Mouse (Mus musculus): ENCODE data around the gene Exoc3l. TPM values are rescaled to one million over a fixed set of nuclear protein-coding genes. Genes with fewer than 3 reads are reported as not detected.

The Exoc3l gene
- polyA plus RNA-seq (2014; fragmentation: Illumina TruSeq; extraction: RNeasy Lipid Tissue Mini Kit (QIAGEN cat#74804); ENCODE audit: low read depth, low replicate concordance): 3.1 TPM

DNA sequence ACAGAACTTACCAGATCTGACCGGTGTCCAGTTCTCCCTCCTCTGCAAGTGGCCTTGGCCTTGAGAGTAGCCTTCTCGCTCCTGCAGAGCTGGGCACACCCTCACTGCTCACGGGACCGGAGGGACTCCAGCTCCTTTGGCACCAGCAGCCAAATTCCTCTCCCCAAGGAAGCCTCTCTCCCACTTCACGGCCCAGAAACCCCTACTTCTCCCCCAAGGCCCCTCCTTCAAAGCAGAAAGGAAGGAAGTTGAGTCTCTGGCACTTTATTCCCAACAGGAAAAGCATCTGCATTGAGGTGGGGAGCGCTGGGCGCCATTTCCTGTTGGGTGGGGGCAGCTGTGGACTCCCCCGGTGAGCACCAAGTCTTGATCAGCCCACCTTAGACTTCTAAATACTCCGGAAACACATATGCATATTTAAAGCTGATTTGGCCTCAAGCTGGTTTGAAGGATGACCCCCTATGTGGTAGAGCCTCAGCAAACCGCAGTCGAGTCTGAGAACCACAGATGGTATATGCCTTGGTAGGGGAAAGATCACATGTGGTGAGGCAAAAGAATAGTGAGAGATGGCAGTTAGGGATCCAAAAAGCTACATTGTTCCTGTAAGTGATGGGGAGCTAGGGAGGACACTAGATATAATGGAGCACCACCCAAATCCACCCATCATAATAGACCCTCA lies at the start of gene Exoc3l:
Gene Exoc3l (minus strand): TSS at position 207 of the 679 bp plus-strand sequence.

DNA sequence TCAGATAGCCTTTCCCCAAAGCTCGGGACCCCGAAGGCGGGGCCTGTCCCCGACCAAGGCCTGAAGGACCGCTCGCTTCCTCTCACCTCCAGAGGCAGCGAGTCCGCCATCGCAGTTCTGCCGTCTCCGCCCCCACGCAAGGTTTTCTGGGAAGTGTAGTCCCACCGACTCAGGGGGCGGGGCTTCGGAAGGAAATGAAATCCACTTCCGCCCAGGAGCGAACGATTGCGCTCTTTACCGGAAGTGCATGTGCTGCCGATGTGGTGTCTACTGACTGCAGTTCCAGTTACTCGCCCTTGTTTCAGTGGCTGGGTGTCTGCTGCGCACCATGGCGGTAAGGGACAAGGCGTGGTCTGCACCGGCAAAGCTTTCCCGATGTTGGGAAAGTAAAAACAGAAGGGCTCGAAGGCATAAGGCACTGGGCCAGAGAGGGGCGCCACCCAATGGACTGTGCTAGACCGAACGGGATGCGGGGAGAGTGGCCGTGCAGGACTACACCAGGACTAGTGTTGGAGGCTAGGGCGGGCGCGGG lies 30.3 kb upstream of the Exoc3l start, which contains the start of the genes Lrrc29 and Tmem208:
Gene Lrrc29 (minus strand): TSS at position 138 of the 532 bp plus-strand sequence.
Gene Tmem208 (plus strand): TSS at position 214 of the 532 bp plus-strand sequence.

GRCm38 (mm10) chr8:105305211-105306145 lies 9.6 kb upstream of the Exoc3l start, which contains the start of gene Elmo3:
Gene Elmo3 (plus strand): TSS chr8:105305601.

DNA sequence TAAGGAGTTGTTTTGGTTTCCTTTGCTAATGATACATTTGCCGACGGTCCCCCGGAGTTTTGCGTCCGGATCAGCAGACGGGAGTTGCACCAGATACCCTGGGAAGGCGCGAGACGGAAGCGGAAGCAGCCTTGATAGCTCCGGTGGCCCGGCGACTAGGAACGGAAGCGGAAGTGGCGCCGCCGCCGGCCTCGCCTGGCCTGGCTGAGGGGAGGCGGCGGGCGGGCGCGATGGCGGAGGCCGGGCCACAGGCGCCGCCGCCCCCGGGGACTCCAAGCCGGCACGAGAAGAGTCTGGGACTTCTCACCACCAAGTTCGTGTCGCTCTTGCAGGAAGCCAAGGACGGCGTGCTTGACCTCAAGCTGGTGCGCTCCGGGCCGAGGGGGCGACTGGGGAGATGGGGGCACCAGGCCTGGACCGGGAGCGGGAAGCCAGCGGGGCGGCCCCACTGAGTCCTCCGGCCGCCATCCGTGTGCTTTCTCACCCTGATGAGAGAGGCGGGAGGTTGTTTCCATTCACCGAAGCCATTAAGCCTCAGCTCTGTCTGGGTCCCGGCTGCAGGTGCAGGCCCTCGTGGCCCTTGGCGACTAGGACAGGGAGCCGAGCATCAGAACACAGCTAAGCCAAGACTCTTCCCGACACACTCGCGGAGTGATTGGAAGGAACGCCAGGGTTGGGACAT lies 1.8 kb upstream of the Exoc3l start, which contains the start of gene E2f4:
Gene E2f4 (plus strand): TSS at position 153 of the 682 bp plus-strand sequence.

GRCm38 (mm10) chr8:105289805-105290460 lies 6.0 kb downstream of the Exoc3l start, which contains the start of gene 4931428F04Rik:
Gene 4931428F04Rik (minus strand): TSS chr8:105289864.

GRCm38 (mm10) chr8:105275840-105276239 lies 20.1 kb downstream of the Exoc3l start, which contains the start of gene Nol3:
Gene Nol3 (plus strand): TSS chr8:105276140.

DNA sequence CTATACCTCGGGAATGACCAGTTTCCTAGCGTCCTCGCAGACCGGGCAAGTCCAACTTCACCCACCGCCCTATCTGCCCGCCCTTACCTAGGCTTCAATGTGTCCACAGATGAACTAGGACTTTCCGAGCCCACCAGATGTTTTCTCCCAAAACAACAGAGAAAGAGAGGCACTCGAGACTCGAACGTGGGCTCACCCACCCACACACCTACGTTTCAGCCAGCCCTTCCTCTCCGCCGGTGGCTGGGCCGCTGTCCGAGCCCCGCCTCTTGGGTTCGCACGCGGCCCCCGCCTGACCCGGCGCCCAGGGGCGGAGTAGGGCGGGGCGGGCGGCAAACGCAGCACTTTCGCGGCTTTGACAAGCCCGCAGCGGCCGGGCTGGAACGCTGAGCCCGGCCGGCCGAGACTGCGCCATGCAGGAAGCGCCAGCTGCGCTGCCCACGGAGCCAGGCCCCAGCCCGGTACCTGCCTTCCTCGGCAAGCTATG lies 26.4 kb downstream of the Exoc3l start, which contains the start of gene Hsf4:
Gene Hsf4 (plus strand): TSS at position 341 of the 487 bp plus-strand sequence.

DNA sequence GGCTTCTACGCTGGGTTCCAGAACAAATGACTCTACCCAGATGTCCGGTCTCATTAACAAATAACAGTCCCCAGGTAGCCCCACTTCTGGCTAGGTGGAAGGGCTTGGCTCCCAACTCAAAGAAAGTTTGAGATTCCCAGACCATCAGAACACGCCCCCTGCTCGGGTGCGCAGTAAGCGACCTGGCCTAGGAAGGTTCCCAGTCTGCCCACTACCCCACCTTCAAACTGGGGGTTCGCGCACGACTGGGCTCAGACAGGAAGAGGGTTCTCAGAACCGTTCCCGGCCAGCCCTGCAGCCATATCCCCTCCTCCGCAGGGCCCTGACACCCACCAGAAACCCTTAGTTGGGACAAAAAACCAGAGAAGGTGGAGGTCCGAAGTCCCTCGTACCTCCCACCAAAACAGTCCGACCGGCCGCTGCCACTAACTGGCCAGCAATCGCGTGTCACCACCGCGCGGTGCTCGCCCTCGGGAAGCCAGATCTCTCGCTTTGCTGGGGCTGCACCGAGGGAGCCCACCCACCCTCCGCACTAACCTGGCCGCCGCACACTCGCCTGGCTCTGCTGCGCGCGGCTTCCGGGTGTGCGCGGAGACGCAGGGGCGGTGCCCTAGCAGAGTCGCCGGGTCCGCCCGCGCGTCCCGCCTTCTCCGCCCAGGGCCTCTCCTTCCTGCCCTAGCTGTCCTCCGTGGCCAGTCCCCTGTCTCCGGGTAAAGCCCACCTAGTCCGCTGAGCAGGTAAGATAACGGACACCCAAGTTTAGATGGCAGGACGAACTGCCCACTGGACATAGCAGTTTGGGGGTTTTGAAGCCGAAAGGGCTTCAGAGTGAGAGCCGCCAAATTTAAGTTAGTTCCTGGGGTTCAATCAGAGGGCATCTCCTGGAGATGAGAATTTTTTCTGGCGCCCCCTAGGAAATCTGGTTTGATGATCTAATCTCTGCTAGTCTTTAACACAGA lies 31.6 kb downstream of the Exoc3l start, which contains the start of the genes Tradd and Fbxl8:
Gene Tradd (minus strand): TSS at position 586 of the 959 bp plus-strand sequence.
Gene Fbxl8 (plus strand): TSS at position 625 of the 959 bp plus-strand sequence.

DNA sequence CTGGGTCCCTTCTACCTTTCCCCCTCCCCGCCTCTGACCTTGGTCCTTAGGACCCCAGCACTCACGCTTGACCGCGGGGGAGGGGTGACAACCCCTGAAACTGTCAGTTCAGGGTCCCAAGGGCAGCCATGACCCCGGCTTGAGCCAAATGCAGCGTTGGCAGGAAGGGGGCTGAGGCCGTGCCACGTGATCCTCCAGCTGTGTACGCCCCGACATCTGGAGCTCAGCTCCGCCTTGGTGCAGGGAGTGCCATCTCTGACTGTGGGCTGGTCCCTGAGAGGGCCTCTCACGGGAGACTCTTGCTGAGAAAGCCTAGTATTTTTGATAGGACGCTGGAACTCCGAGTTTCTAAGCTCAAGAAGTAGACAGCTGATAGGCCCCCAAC lies 40.9 kb downstream of the Exoc3l start, which contains the start of gene B3gnt9:
Gene B3gnt9 (minus strand): TSS at position 188 of the 385 bp plus-strand sequence.

Other genes starting within 250 kb of the Exoc3l start
- gene Ces3a, start 247.5 kb downstream of the Exoc3l start, polyA plus RNA-seq (2014; fragmentation: Illumina TruSeq; extraction: RNeasy Lipid Tissue Mini Kit (QIAGEN cat#74804); ENCODE audit: low read depth, low replicate concordance): not detected
- gene Ces3b, start 212.3 kb downstream of the Exoc3l start, polyA plus RNA-seq (2014; fragmentation: Illumina TruSeq; extraction: RNeasy Lipid Tissue Mini Kit (QIAGEN cat#74804); ENCODE audit: low read depth, low replicate concordance): not detected
- gene Ces4a, start 164.3 kb downstream of the Exoc3l start, polyA plus RNA-seq (2014; fragmentation: Illumina TruSeq; extraction: RNeasy Lipid Tissue Mini Kit (QIAGEN cat#74804); ENCODE audit: low read depth, low replicate concordance): not detected
- 37.2 TPM for gene Cbfb, start 125.4 kb downstream of the Exoc3l start, polyA plus RNA-seq (2014; fragmentation: Illumina TruSeq; extraction: RNeasy Lipid Tissue Mini Kit (QIAGEN cat#74804); ENCODE audit: low read depth, low replicate concordance)
- 21.0 TPM for gene D230025D16Rik, start 71.0 kb downstream of the Exoc3l start, polyA plus RNA-seq (2014; fragmentation: Illumina TruSeq; extraction: RNeasy Lipid Tissue Mini Kit (QIAGEN cat#74804); ENCODE audit: low read depth, low replicate concordance)
- 7.4 TPM for gene B3gnt9, start 40.9 kb downstream of the Exoc3l start, polyA plus RNA-seq (2014; fragmentation: Illumina TruSeq; extraction: RNeasy Lipid Tissue Mini Kit (QIAGEN cat#74804); ENCODE audit: low read depth, low replicate concordance)
- 11.6 TPM for gene Tradd, start 31.5 kb downstream of the Exoc3l start, polyA plus RNA-seq (2014; fragmentation: Illumina TruSeq; extraction: RNeasy Lipid Tissue Mini Kit (QIAGEN cat#74804); ENCODE audit: low read depth, low replicate concordance)
- gene Fbxl8, start 31.5 kb downstream of the Exoc3l start, polyA plus RNA-seq (2014; fragmentation: Illumina TruSeq; extraction: RNeasy Lipid Tissue Mini Kit (QIAGEN cat#74804); ENCODE audit: low read depth, low replicate concordance): 2.6 TPM
- 0.88 TPM for gene Hsf4, start 26.3 kb downstream of the Exoc3l start, polyA plus RNA-seq (2014; fragmentation: Illumina TruSeq; extraction: RNeasy Lipid Tissue Mini Kit (QIAGEN cat#74804); ENCODE audit: low read depth, low replicate concordance)
- gene Nol3, start 20.0 kb downstream of the Exoc3l start, polyA plus RNA-seq (2014; fragmentation: Illumina TruSeq; extraction: RNeasy Lipid Tissue Mini Kit (QIAGEN cat#74804); ENCODE audit: low read depth, low replicate concordance): 6.8 TPM
- gene 4931428F04Rik, start 6.2 kb downstream of the Exoc3l start, polyA plus RNA-seq (2014; fragmentation: Illumina TruSeq; extraction: RNeasy Lipid Tissue Mini Kit (QIAGEN cat#74804); ENCODE audit: low read depth, low replicate concordance): 4.7 TPM
- gene E2f4, start 1.6 kb upstream of the Exoc3l start, polyA plus RNA-seq (2014; fragmentation: Illumina TruSeq; extraction: RNeasy Lipid Tissue Mini Kit (QIAGEN cat#74804); ENCODE audit: low read depth, low replicate concordance): 37.2 TPM
- gene Elmo3, start 9.5 kb upstream of the Exoc3l start, polyA plus RNA-seq (2014; fragmentation: Illumina TruSeq; extraction: RNeasy Lipid Tissue Mini Kit (QIAGEN cat#74804); ENCODE audit: low read depth, low replicate concordance): 24.2 TPM
- 5.2 TPM for gene Lrrc29, start 30.2 kb upstream of the Exoc3l start, polyA plus RNA-seq (2014; fragmentation: Illumina TruSeq; extraction: RNeasy Lipid Tissue Mini Kit (QIAGEN cat#74804); ENCODE audit: low read depth, low replicate concordance)
- 61.4 TPM for gene Tmem208, start 30.3 kb upstream of the Exoc3l start, polyA plus RNA-seq (2014; fragmentation: Illumina TruSeq; extraction: RNeasy Lipid Tissue Mini Kit (QIAGEN cat#74804); ENCODE audit: low read depth, low replicate concordance)
- 11.4 TPM for gene Fhod1, start 51.9 kb upstream of the Exoc3l start, polyA plus RNA-seq (2014; fragmentation: Illumina TruSeq; extraction: RNeasy Lipid Tissue Mini Kit (QIAGEN cat#74804); ENCODE audit: low read depth, low replicate concordance)
- gene Slc9a5, start 52.7 kb upstream of the Exoc3l start, polyA plus RNA-seq (2014; fragmentation: Illumina TruSeq; extraction: RNeasy Lipid Tissue Mini Kit (QIAGEN cat#74804); ENCODE audit: low read depth, low replicate concordance): 2.4 TPM
- gene Plekhg4, start 77.2 kb upstream of the Exoc3l start, polyA plus RNA-seq (2014; fragmentation: Illumina TruSeq; extraction: RNeasy Lipid Tissue Mini Kit (QIAGEN cat#74804); ENCODE audit: low read depth, low replicate concordance): 1.0 TPM
- gene Kctd19, start 117.4 kb upstream of the Exoc3l start, polyA plus RNA-seq (2014; fragmentation: Illumina TruSeq; extraction: RNeasy Lipid Tissue Mini Kit (QIAGEN cat#74804); ENCODE audit: low read depth, low replicate concordance): 4.8 TPM
- gene Lrrc36, start 117.5 kb upstream of the Exoc3l start, polyA plus RNA-seq (2014; fragmentation: Illumina TruSeq; extraction: RNeasy Lipid Tissue Mini Kit (QIAGEN cat#74804); ENCODE audit: low read depth, low replicate concordance): 5.2 TPM
- gene Tppp3, start 175.4 kb upstream of the Exoc3l start, polyA plus RNA-seq (2014; fragmentation: Illumina TruSeq; extraction: RNeasy Lipid Tissue Mini Kit (QIAGEN cat#74804); ENCODE audit: low read depth, low replicate concordance): 75.1 TPM
- 32.3 TPM for gene Zdhhc1, start 200.8 kb upstream of the Exoc3l start, polyA plus RNA-seq (2014; fragmentation: Illumina TruSeq; extraction: RNeasy Lipid Tissue Mini Kit (QIAGEN cat#74804); ENCODE audit: low read depth, low replicate concordance)
- gene Hsd11b2, start 222.7 kb upstream of the Exoc3l start, polyA plus RNA-seq (2014; fragmentation: Illumina TruSeq; extraction: RNeasy Lipid Tissue Mini Kit (QIAGEN cat#74804); ENCODE audit: low read depth, low replicate concordance): 1.1 TPM

Data from adipose tissue, adult 10 weeks (tissue).